Mouse (Mus musculus): ENCODE results near the gene Gne. TPM values are rescaled to one million over a fixed set of nuclear protein-coding genes. Genes with fewer than 3 reads are reported as not detected.

The Gne gene
- total and polyA plus RNA-seq, 2 experiments from 2014 or later = 24.2 to 44.0 TPM

DNA sequence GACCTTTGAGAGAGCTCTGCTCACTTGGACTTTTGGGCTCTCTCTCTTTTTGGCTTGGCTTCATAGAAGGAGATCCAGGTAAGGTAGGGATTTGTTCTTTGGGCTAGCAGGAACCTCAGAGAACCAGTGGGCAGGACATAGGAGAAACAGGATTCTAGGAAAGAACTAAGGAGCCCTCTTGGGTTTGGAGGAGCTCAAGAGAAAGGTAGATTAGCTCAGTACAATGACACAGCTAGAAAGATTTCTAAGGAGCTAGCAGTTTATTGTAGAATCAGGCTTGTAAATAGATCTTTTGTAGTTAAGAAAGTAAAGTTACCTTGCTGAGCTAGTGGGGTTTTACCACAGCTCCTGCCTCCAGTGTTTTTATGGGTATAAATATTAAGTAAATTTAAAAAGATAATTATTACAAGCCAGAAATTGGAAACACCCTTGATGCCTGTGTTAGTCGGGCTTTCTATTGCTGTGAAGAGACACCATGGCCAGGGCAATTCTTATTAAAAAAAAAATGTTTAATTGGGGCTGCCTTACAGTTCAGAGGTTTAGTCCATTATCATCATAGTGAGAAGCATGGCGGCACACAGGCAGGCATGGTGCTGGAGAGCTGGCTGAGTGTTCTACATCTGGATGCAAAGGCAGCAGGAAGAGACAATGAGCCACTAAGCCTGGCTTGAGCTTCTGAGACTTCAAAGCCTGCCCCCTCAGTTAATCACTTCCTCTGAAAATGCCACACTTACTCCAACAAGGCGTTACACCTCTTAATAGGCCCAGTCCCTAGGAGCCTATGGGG lies 79.2 kb downstream of the Gne start:
- TF ChIP-seq EP300 (IDR thresholded peaks at IDR 0.05; ENCODE audit: low read depth) (no peak), CTCF (IDR thresholded peaks at IDR 0.05; ENCODE audit: low read depth) (no peak)
- Histone ChIP-seq H3K36me3 (replicated peaks; ENCODE audit: control insufficient read depth, insufficient read depth, low read length) (no peaks in the 10 kb centered on the region), H3K4me2 (ENCODE audit: low read depth, low read length) (no peak overlapping the region), H3K27me3 (ENCODE audit: control insufficient read depth, insufficient read depth, low read length) (no peaks in the 10 kb centered on the region), H3K27ac (ENCODE audit: low read depth) (no peak overlapping the region), H3K4me3 (ENCODE audit: low read depth, low read length) (no peak overlapping the region), H3K9me3 (replicated peaks; ENCODE audit: control insufficient read depth, low read length) (no peaks in the 10 kb centered on the region), H3K4me1 (ENCODE audit: control insufficient read depth, insufficient read depth) (no peaks in the 10 kb centered on the region), H3K9ac (replicated peaks; ENCODE audit: low read depth, low read length) (no peak overlapping the region)
- no peak for DNase-seq (ENCODE audit: low spot score)
- WGBS = 74% methylated on average over 3 of the region's 3 CpGs
- ATAC-seq (ENCODE audit: insufficient read depth, low read depth) = no peak

DNA sequence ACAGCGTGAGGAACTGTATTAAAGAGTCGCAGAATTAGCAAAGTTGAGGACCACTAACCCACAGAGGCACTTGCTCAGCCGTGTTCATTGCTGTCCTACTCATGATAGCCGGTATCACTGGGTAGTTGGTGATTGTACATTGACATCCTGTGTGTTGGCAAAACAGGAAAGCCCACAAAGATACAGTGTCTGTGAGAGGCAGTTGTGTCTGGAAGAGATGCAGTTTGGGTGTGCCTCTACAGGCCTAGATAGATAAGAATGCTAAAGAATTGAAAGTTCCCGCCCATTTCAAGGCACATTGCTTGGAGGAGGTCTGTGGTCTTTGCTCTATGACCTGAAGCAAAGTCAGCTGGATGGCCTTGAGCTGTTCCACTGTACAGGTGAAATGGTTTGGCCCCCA lies 79.9 kb downstream of the Gne start, which contains the start of gene Clta:
Gene Clta, plus strand, starts transcription at position 327 of the 400 bp plus-strand sequence.
- Histone ChIP-seq H3K9me3 (replicated peaks; ENCODE audit: control insufficient read depth, low read length) (no peaks in the 10 kb centered on the region), H3K27ac (ENCODE audit: low read depth) (no peak within 1 kb of the TSS), H3K4me3 (ENCODE audit: low read depth, low read length) (no peak within 1 kb of the TSS), H3K36me3 (replicated peaks; ENCODE audit: control insufficient read depth, insufficient read depth, low read length) (no peaks in the 10 kb centered on the region), H3K27me3 (ENCODE audit: control insufficient read depth, insufficient read depth, low read length) (no peaks in the 10 kb centered on the region), H3K4me1 (ENCODE audit: control insufficient read depth, insufficient read depth) (no peaks in the 10 kb centered on the region), H3K9ac (replicated peaks; ENCODE audit: low read depth, low read length) (no peak within 1 kb of the TSS), H3K4me2 (ENCODE audit: low read depth, low read length) (no peak within 1 kb of the TSS)
- ATAC-seq (ENCODE audit: insufficient read depth, low read depth) (no peak), DNase-seq (ENCODE audit: low spot score) (no peak)
- WGBS = 73% methylated on average over 5 of the region's 5 CpGs
- TF ChIP-seq CTCF (IDR thresholded peaks at IDR 0.05; ENCODE audit: low read depth) (no peak), EP300 (IDR thresholded peaks at IDR 0.05; ENCODE audit: low read depth) (no peak)

DNA sequence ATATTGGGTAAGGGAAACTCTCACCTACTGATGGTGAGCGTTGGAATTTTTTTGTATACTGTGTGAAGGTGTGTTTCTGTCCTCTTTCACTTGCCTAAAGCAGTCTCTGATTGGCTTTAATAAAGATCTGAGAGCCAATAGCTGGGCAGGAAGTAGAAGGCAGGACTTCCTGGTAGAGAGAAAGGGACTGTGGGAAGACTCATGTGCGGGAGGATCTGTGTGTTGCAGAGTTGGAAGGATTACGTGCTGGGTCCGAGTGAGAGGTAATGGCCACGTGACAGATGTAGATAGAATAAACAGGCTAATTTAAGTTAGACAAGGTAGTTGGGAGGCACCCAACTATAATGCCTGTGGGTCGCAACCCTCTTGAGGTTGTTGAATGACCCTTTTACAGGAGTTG lies 80.4 kb downstream of the Gne start:
- Histone ChIP-seq H3K27ac (ENCODE audit: low read depth) (no peak overlapping the region), H3K4me1 (ENCODE audit: control insufficient read depth, insufficient read depth) (no peaks in the 10 kb centered on the region), H3K9me3 (replicated peaks; ENCODE audit: control insufficient read depth, low read length) (no peaks in the 10 kb centered on the region), H3K27me3 (ENCODE audit: control insufficient read depth, insufficient read depth, low read length) (no peaks in the 10 kb centered on the region), H3K4me3 (ENCODE audit: low read depth, low read length) (no peak overlapping the region), H3K36me3 (replicated peaks; ENCODE audit: control insufficient read depth, insufficient read depth, low read length) (no peaks in the 10 kb centered on the region), H3K9ac (replicated peaks; ENCODE audit: low read depth, low read length) (no peak overlapping the region), H3K4me2 (ENCODE audit: low read depth, low read length) (no peak overlapping the region)
- WGBS = 80% methylated on average over 6 of the region's 6 CpGs
- no peak for TF ChIP-seq EP300 (IDR thresholded peaks at IDR 0.05; ENCODE audit: low read depth)
- TF ChIP-seq CTCF (IDR thresholded peaks at IDR 0.05; ENCODE audit: low read depth) = no peak
- no peak for DNase-seq (ENCODE audit: low spot score)
- ATAC-seq (ENCODE audit: insufficient read depth, low read depth) = no peak

DNA sequence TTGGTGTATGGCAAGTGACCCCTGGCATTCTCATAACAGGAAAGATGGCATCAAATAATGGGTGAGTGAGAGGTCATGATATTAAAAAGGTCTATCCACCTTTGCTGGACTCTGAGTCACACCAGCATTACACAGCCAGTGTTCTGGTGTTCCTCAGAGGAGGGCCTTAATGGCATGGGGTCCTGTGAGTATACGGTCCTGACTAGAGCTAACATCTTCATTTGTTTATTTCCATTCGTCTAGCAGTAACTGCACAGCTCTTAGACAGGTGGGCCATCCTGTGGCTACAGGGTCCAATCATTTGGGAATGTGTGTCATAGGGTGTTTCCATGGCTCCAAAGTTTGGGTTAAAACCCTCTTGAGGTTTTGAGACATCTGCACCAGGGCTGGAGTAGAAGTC lies 89.6 kb downstream of the Gne start:
- WGBS = 64% methylated on average over 2 of the region's 2 CpGs
- no peaks in the 10 kb centered on the region for H3K4me1 ChIP-seq (ENCODE audit: control insufficient read depth, insufficient read depth)
- no peaks in the 10 kb centered on the region for H3K27me3 ChIP-seq (ENCODE audit: control insufficient read depth, insufficient read depth, low read length)
- H3K9ac ChIP-seq (replicated peaks; ENCODE audit: low read depth, low read length) = no peak overlapping the region
- TF ChIP-seq EP300 (IDR thresholded peaks at IDR 0.05; ENCODE audit: low read depth) (no peak), CTCF (IDR thresholded peaks at IDR 0.05; ENCODE audit: low read depth) (no peak)
- no peak overlapping the region for H3K4me3 ChIP-seq (ENCODE audit: low read depth, low read length)
- no peak overlapping the region for H3K27ac ChIP-seq (ENCODE audit: low read depth)
- no peaks in the 10 kb centered on the region for H3K9me3 ChIP-seq (replicated peaks; ENCODE audit: control insufficient read depth, low read length)
- no peak for DNase-seq (ENCODE audit: low spot score)
- H3K36me3 ChIP-seq (replicated peaks; ENCODE audit: control insufficient read depth, insufficient read depth, low read length) = no peaks in the 10 kb centered on the region
- no peak overlapping the region for H3K4me2 ChIP-seq (ENCODE audit: low read depth, low read length)
- ATAC-seq (ENCODE audit: insufficient read depth, low read depth) = no peak

DNA sequence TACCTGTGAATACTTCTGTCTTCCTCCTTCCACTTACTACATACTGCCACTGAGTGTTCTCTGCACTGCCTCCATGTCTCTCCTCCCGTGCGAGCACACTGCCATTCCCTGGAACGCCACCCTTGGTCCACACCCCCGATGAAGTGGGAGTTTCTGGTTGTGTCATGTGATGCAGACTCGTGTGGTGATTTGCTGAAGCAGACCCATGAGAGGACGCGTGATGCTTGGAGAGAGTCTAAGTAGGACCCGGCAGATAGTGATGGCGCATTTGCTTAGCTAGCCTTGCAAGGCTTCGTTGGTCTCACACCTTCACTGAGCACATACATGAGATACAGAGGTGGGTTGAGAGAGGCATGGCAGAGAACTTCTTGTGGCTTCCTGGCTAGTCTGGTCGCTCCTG lies 90.9 kb downstream of the Gne start:
- no peak for DNase-seq (ENCODE audit: low spot score)
- 88% methylated on average over 11 of the region's 11 CpGs for WGBS
- Histone ChIP-seq H3K4me1 (ENCODE audit: control insufficient read depth, insufficient read depth) (no peaks in the 10 kb centered on the region), H3K27ac (ENCODE audit: low read depth) (no peak overlapping the region), H3K9me3 (replicated peaks; ENCODE audit: control insufficient read depth, low read length) (no peaks in the 10 kb centered on the region), H3K27me3 (ENCODE audit: control insufficient read depth, insufficient read depth, low read length) (no peaks in the 10 kb centered on the region), H3K4me2 (ENCODE audit: low read depth, low read length) (no peak overlapping the region), H3K9ac (replicated peaks; ENCODE audit: low read depth, low read length) (no peak overlapping the region), H3K4me3 (ENCODE audit: low read depth, low read length) (no peak overlapping the region), H3K36me3 (replicated peaks; ENCODE audit: control insufficient read depth, insufficient read depth, low read length) (no peaks in the 10 kb centered on the region)
- TF ChIP-seq CTCF (IDR thresholded peaks at IDR 0.05; ENCODE audit: low read depth) (no peak), EP300 (IDR thresholded peaks at IDR 0.05; ENCODE audit: low read depth) (no peak)
- no peak for ATAC-seq (ENCODE audit: insufficient read depth, low read depth)

DNA sequence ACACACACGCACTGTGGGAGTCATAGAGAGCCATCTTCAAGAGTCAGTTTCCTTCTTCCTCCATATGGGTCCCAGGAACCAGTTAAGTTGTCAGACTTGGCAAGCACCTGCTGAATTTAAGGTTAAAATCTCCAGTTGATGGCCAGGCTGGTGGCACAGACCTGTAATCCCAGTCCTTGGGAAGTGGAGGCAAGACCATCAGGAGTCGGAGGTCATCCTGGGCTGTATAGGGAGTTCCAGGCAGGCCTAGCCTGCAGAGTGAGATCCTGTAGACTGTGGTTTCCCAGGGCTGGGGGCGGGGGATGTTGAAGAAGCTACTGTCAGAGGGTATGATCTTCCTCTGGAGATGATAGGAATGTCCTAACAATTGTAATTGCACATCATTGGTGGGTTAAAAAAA lies 95.0 kb downstream of the Gne start:
- ATAC-seq (ENCODE audit: insufficient read depth, low read depth) (no peak), DNase-seq (ENCODE audit: low spot score) (no peak)
- 0 out of 2 replicates have a peak, but pooled peaks cover under 1% of the 10 kb centered on the region for H3K27me3 ChIP-seq (ENCODE audit: control insufficient read depth, insufficient read depth, low read length)
- H3K4me2 ChIP-seq (ENCODE audit: low read depth, low read length) = no peak overlapping the region
- H3K9me3 ChIP-seq (replicated peaks; ENCODE audit: control insufficient read depth, low read length) = no peaks in the 10 kb centered on the region
- no peak overlapping the region for H3K9ac ChIP-seq (replicated peaks; ENCODE audit: low read depth, low read length)
- no peak overlapping the region for H3K27ac ChIP-seq (ENCODE audit: low read depth)
- WGBS = 81% methylated on average over 3 of the region's 3 CpGs
- no peaks in the 10 kb centered on the region for H3K36me3 ChIP-seq (replicated peaks; ENCODE audit: control insufficient read depth, insufficient read depth, low read length)
- no peaks in the 10 kb centered on the region for H3K4me1 ChIP-seq (ENCODE audit: control insufficient read depth, insufficient read depth)
- H3K4me3 ChIP-seq (ENCODE audit: low read depth, low read length) = no peak overlapping the region
- TF ChIP-seq CTCF (IDR thresholded peaks at IDR 0.05; ENCODE audit: low read depth) (no peak), EP300 (IDR thresholded peaks at IDR 0.05; ENCODE audit: low read depth) (no peak)
